Mouse (Mus musculus): ENCODE results near the gene Insl6. TPM values are rescaled to one million over a fixed set of nuclear protein-coding genes. Genes with fewer than 3 reads are reported as not detected.

The Insl6 gene
- polyA plus RNA-seq, 1 experiment from 2014 or later: 14.9 TPM

DNA sequence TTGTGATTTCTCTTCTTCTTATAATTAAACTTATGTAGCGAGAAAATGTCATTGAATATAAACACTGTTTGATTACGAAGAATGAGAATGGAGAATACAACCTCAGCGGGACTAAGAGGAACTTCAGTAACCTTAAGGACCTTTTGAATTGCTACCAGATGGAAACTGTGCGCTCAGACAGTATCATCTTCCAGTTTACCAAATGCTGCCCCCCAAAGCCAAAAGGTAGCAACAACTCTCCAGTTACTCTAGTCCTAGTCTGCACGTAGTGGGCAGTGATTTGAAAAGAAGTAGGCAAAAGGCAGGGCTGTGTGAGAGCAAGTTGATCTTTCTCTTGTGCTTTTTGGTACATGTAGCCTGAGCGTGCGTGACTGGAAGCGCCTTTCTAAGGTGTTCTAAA, 37.3 kb downstream of the Insl6 start:
- 96% methylated on average over 8 of the region's 8 CpGs for WGBS (ENCODE audit: missing documents)
- Histone ChIP-seq H3K4me3 (ENCODE audit: inconsistent target) (no peak overlapping the region), H3K27ac (no peak overlapping the region), H3K36me3 (ENCODE audit: inconsistent target) (peaks cover 72% of the 10 kb centered on the region), H3K79me2 (ENCODE audit: inconsistent target) (no peaks in the 10 kb centered on the region)

GRCm38 (mm10) chr19:29285451-29285869, 39.7 kb downstream of the Insl6 start:
- Histone ChIP-seq H3K79me2 (ENCODE audit: inconsistent target) (no peaks in the 10 kb centered on the region), H3K4me3 (ENCODE audit: inconsistent target) (no peak overlapping the region), H3K27ac (no peak overlapping the region), H3K36me3 (ENCODE audit: inconsistent target) (peaks cover 64% of the 10 kb centered on the region)
- WGBS (ENCODE audit: missing documents): 68% methylated on average over 7 of the region's 7 CpGs

GRCm38 (mm10) chr19:29278944-29279587, 46.1 kb downstream of the Insl6 start:
- H3K4me3 ChIP-seq (ENCODE audit: inconsistent target): no peak overlapping the region
- no peaks in the 10 kb centered on the region for H3K79me2 ChIP-seq (ENCODE audit: inconsistent target)
- no peak overlapping the region for H3K27ac ChIP-seq
- peaks cover 65% of the 10 kb centered on the region for H3K36me3 ChIP-seq (ENCODE audit: inconsistent target)
- WGBS (ENCODE audit: missing documents): 93% methylated on average over 6 of the region's 6 CpGs

GRCm38 (mm10) chr19:29276414-29276813, 48.7 kb downstream of the Insl6 start:
- no peaks in the 10 kb centered on the region for H3K79me2 ChIP-seq (ENCODE audit: inconsistent target)
- WGBS (ENCODE audit: missing documents): 96% methylated on average over 4 of the region's 4 CpGs
- no peak overlapping the region for H3K27ac ChIP-seq
- H3K4me3 ChIP-seq (ENCODE audit: inconsistent target): no peak overlapping the region
- peaks cover 52% of the 10 kb centered on the region for H3K36me3 ChIP-seq (ENCODE audit: inconsistent target)

DNA sequence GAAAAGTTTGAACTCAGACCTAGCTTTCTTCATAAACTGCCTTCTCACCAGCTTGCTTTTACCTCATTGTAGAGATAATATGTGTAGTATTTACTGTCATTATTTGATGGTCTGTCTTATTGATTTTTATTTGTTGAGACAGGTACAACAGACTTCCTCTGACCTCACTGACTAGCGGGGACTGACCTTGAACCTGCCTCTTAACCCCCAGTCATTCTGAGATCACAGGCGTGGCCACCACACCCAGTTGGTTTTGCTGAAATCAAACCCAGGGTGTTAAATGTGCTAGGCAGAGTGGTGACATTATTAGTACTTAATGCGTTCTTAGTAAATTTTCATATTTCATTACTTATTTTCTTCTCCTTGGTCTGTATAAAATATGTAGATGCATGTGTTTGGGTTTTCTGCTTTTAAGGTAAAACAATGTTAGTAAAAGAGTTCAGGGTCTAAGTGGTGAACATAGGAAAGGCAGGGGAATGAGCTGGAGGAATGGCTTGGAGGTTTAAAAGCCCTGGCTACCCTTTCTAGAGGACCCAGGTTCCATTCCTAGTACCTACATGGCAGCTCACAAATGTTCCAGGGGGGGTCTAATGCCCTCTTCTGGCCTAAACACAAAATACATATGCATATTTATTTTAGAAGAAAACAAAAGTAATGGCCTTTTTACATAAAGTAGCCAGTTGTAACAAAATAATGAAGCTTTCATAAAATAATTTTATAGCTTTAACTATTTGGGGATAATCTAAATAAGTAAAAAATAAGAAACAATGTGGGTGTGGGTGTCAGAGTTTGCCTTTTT, 52.9 kb downstream of the Insl6 start:
- H3K4me3 ChIP-seq (ENCODE audit: inconsistent target): no peak overlapping the region
- peaks cover 23% of the 10 kb centered on the region for H3K36me3 ChIP-seq (ENCODE audit: inconsistent target)
- 100% methylated on average over 3 of the region's 3 CpGs for WGBS (ENCODE audit: missing documents)
- no peak overlapping the region for H3K27ac ChIP-seq
- peaks cover 32% of the 10 kb centered on the region; the same call in 1 of the 2 replicates for H3K79me2 ChIP-seq (ENCODE audit: inconsistent target)

Other genes starting within 250 kb of the Insl6 start
- gene Rcl1, start 224.0 kb downstream of the Insl6 start, polyA plus RNA-seq (2018): 5.0 to 11.9 TPM (median 5.2 TPM) in 3 replicates
- gene Jak2, start 73.5 kb downstream of the Insl6 start, polyA plus RNA-seq (2018): 15.0 to 26.6 TPM (median 24.0 TPM) in 3 replicates
- not detected in 3 replicates for gene Rln1, start 9.3 kb upstream of the Insl6 start, polyA plus RNA-seq (2018)
- gene Plgrkt, start 42.0 kb upstream of the Insl6 start, polyA plus RNA-seq (2018): 65.1 to 163 TPM (median 83.5 TPM) in 3 replicates
- 44.6 to 125 TPM (median 104 TPM) in 3 replicates for gene Cd274, start 42.1 kb upstream of the Insl6 start, polyA plus RNA-seq (2018)
- 0.09 to 0.18 TPM in 2 of 3 replicates, not detected in the other for gene Pdcd1lg2, start 85.6 kb upstream of the Insl6 start, polyA plus RNA-seq (2018)
- 11.9 to 21.2 TPM (median 19.1 TPM) in 3 replicates for gene Ric1, start 196.9 kb upstream of the Insl6 start, polyA plus RNA-seq (2018)